Mouse (Mus musculus) liver, postnatal 0 days (tissue): Measurements from ENCODE around the gene Lyst. TPM values are rescaled to one million over a fixed set of nuclear protein-coding genes. Genes with fewer than 3 reads are reported as not detected.
A peak's percentile ranks its signal among the peaks of the same experiment; 100 is the strongest.

ENCODE experiments used
- ATAC-seq: fragments of 200-750 bp; cut with Nextera tagmentation; 2 replicates; pipeline ENCODE4 v1.8.0; 2017; ENCODE audit warnings: mild to moderate bottlenecking, moderate library complexity
- DNase-seq: peaks from one replicate; pipeline ENCODE4 v3.0.0-alpha.2; 2016
- H3K27ac ChIP-seq: fragments of 300-500 bp; sonication (generic); 2 replicates; pipeline ENCODE4 v1.5.1; 2014; ENCODE audit warnings: antibody characterized with exemption, moderate library complexity, mild to moderate bottlenecking, low read depth
- H3K27me3 ChIP-seq: fragments of 300-500 bp; sonication (generic); 2 replicates; pipeline ENCODE4 v1.6.1; 2014; ENCODE audit warnings: low read length, control low read depth, mixed read lengths; ENCODE audit not compliant: insufficient read depth
- H3K36me3 ChIP-seq: fragments of 300-500 bp; sonication (generic); replicated peaks from 2 replicates; pipeline ENCODE4 v1.6.1; 2014; ENCODE audit warnings: mild to moderate bottlenecking, control low read depth, low read length, moderate library complexity, mixed read lengths; ENCODE audit not compliant: insufficient read depth
- H3K4me1 ChIP-seq: fragments of 300-500 bp; sonication (generic); 2 replicates; pipeline ENCODE4 v1.6.1; 2014; ENCODE audit warnings: antibody characterized with exemption, mild to moderate bottlenecking, control low read depth; ENCODE audit not compliant: insufficient read depth
- H3K4me2 ChIP-seq: fragments of 300-500 bp; sonication (generic); 2 replicates; pipeline ENCODE4 v1.6.1; 2014; ENCODE audit warnings: low read depth, mild to moderate bottlenecking, low read length, moderate library complexity, mixed read lengths
- H3K4me3 ChIP-seq: fragments of 300-500 bp; sonication (generic); 2 replicates; pipeline ENCODE4 v1.5.1; 2014; ENCODE audit warnings: low read depth, low read length
- H3K9ac ChIP-seq: fragments of 300-500 bp; sonication (generic); replicated peaks from 2 replicates; pipeline ENCODE4 v1.6.1; 2014; ENCODE audit warnings: mild to moderate bottlenecking, moderate library complexity
- H3K9me3 ChIP-seq: fragments of 300-500 bp; sonication (generic); 2 replicates; pipeline ENCODE4 v1.6.1; 2016; ENCODE audit warnings: mild to moderate bottlenecking, control low read depth, low read length, mixed read lengths
- CTCF ChIP-seq: sonication (generic); IDR thresholded peaks from 2 replicates; pipeline ENCODE4 v1.5.1; 2016; ENCODE audit warnings: antibody characterized with exemption, low read depth
- EP300 ChIP-seq: IDR thresholded peaks from 2 replicates; pipeline ENCODE4 v1.6.1; 2016; ENCODE audit warnings: antibody characterized with exemption, low read depth, mild to moderate bottlenecking
- WGBS: fragments of 180-500 bp; shearing (Covaris S2); extraction: QIAGEN DNeasy Blood & Tissue Kit; methylation state at CpG from one replicate; pipeline ENCODE4 v1.1.7; 2014; ENCODE audit not compliant: insufficient replicate concordance; 5-methylcytosine and 5-hydroxymethylcytosine counted together
- polyA plus RNA-seq: library from polyadenylated mRNA; unstranded; fragments of >200 nt; fragmentation: Nextera tagmentation; extraction: Ambion mirVana; gene quantifications from 2 replicates; pipeline ENCODE4 v1.2.1, GENCODE M21; 2015

Gene Lyst
- polyA plus RNA-seq, 1 experiment from 2014 or later = 5.6 TPM

DNA sequence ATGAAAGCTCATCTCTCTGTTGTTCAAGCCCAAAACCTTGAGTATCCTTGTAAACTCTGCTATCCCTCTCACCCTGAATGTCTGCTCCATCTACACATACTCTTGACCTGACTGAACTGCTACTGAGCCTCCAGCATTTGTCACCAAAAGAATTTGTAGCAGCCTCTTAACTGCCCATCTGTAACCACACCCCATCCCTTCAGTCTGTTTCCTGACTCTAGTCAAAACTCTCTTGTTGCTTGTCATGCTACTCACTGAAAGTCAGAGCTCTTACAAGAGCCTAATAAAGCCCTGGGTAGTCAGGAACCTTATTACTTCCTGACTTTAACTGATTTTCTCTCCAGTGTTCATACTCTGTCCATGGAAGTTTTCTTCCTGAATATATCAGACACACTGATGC lies 133.6 kb downstream of the Lyst start:
- peaks cover 28% of the 10 kb centered on the region for H3K36me3 ChIP-seq
- H3K27ac ChIP-seq = no peak overlapping the region
- H3K9me3 ChIP-seq = no peaks in the 10 kb centered on the region
- no peak for TF ChIP-seq EP300
- no peak for DNase-seq
- no peak overlapping the region for H3K9ac ChIP-seq
- H3K4me1 ChIP-seq = no peaks in the 10 kb centered on the region
- H3K27me3 ChIP-seq = no peaks in the 10 kb centered on the region
- ATAC-seq = no peak
- no peak overlapping the region for H3K4me3 ChIP-seq
- no peak overlapping the region for H3K4me2 ChIP-seq

DNA sequence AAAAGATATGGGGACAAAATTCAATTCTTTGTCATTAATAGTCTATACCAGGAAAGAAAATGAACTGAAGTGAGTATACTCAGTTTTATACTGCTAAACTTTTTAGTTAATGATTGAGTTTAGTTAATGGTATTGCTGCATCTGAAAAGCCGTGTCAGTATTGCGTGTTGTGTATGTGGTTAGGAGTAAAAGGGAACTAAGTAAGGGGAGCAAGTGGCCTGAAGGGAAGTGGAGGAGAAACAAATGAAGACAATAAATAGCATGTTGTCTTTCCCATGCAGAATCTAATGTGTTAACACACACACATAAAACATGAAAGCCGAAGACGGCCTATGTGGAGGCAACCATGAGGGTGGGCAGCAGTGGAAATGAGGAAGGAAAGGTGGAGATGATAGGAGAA lies 149.0 kb downstream of the Lyst start:
- H3K27me3 ChIP-seq = no peaks in the 10 kb centered on the region
- peaks cover 39% of the 10 kb centered on the region for H3K36me3 ChIP-seq
- H3K4me3 ChIP-seq = no peak overlapping the region
- H3K4me1 ChIP-seq = no peaks in the 10 kb centered on the region
- no peak overlapping the region for H3K4me2 ChIP-seq
- 74% methylated on average over 4 of the region's 4 CpGs for WGBS
- no peak overlapping the region for H3K9ac ChIP-seq
- H3K27ac ChIP-seq = no peak overlapping the region
- ATAC-seq (no peak), DNase-seq (no peak)
- no peak for TF ChIP-seq EP300
- no peak for TF ChIP-seq CTCF
- H3K9me3 ChIP-seq = no peaks in the 10 kb centered on the region

DNA sequence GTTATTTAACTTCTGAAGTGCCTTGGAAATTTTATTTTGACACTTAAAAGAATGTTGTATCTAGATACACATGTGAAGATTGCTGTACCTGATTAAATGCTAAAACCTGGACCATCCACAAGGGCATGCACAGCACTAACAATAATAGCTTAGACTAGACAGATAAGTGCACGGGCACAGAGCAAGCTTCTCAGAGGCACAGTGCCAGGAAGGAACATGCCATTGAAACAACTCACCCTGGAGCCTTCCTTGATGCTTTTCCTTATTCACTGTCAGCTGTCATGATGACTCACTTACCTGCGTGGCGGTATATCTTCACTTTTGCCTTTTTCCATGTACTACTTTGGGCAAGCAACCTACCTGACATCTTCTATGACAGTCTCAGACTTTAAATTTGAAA lies 155.7 kb downstream of the Lyst start:
- 77% methylated on average over 3 of the region's 3 CpGs for WGBS
- H3K9me3 ChIP-seq = no peaks in the 10 kb centered on the region
- H3K27ac ChIP-seq = no peak overlapping the region
- no peaks in the 10 kb centered on the region for H3K4me1 ChIP-seq
- no peak overlapping the region for H3K4me3 ChIP-seq
- no peak for ATAC-seq
- no peak overlapping the region for H3K4me2 ChIP-seq
- H3K27me3 ChIP-seq = no peaks in the 10 kb centered on the region
- H3K9ac ChIP-seq = no peak overlapping the region
- TF ChIP-seq CTCF (no peak), EP300 (no peak)
- peaks cover 54% of the 10 kb centered on the region for H3K36me3 ChIP-seq
- no peak for DNase-seq

DNA sequence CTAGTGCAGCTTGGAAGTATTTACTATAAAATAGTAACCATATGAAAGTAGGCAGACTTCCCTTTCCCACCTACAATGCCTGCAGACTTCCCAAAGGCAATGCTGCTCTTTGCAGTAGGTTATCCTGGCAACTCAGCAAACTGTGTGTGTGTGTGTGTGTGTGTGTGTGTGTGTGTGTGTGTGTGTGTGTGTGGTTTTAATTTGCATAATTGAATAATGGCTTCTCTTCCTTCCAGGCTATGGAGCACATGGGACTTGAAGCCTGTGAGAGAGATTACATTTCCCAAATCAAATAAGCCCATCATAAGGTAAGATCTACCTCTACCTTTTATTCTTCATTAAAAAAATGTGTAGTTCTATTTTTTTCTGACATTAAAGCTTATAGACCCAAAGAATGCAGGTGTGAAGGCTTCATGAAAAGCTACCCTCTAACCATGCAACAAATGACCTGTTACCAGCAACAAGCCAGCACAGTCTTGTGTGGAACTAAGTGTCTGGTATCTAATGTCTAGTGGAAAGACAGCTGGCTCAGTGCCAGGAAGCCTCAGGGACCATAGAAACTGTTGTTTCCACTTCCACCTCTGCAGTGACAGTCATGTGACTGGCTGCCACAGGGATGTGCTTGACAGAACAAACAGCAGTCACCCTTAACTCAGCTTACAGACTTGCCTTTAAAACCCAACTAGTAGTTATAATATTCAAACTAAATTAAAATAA lies 185.7 kb downstream of the Lyst start:
- H3K9me3 ChIP-seq = no peaks in the 10 kb centered on the region
- no peaks in the 10 kb centered on the region for H3K4me1 ChIP-seq
- H3K9ac ChIP-seq = no peak overlapping the region
- no peak overlapping the region for H3K27ac ChIP-seq
- no peak overlapping the region for H3K4me3 ChIP-seq
- no peak overlapping the region for H3K4me2 ChIP-seq
- TF ChIP-seq CTCF (no peak), EP300 (no peak)
- ATAC-seq (peak; percentile 31), DNase-seq (peak; percentile 47)
- no peaks in the 10 kb centered on the region for H3K27me3 ChIP-seq
- H3K36me3 ChIP-seq = peaks cover 30% of the 10 kb centered on the region

DNA sequence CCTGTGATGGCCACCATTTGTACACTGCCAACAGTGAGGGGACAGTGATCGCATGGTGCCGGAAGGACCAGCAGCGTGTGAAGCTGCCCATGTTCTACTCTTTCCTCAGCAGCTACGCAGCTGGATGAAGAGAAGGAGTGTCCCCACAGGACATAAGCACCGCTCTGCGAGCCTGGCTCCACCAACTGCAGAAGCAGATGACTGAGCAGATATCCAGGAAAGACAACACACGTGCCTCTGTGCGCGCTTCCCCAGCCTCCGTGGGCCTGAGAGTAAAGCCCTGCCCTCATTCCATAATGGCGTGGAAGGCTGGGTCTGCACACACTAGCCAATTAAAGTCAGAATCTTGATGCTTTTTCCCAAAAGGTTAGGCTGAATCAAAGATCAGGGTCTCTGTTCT lies 186.9 kb downstream of the Lyst start:
- no peak for TF ChIP-seq CTCF
- no peak for TF ChIP-seq EP300

DNA sequence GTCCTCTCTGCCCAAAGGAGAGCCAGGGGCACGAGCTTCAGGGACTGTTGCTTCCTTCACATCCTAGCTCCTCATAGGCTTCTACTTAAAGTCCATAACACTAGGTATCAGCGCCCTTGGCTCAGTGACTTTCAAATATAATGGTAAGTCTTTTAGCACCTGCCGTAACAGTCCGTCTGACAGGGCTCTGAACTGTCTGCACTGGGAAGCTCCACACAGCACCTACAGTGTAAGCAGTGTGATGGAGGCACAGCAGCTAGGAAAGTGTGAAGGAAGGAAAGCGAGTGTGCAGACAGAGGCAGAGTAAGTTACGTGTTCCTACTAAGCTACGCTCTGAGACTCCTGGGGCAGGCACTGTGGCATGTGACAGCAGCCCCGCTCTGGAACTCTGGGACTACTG lies 187.5 kb downstream of the Lyst start:
- H3K36me3 ChIP-seq = peaks cover 30% of the 10 kb centered on the region
- no peak overlapping the region for H3K9ac ChIP-seq
- ATAC-seq = no peak
- no peak overlapping the region for H3K27ac ChIP-seq
- TF ChIP-seq CTCF (no peak), EP300 (no peak)
- H3K4me3 ChIP-seq = no peak overlapping the region
- no peaks in the 10 kb centered on the region for H3K9me3 ChIP-seq
- 82% methylated on average over 8 of the region's 8 CpGs for WGBS
- H3K4me2 ChIP-seq = no peak overlapping the region
- no peak for DNase-seq
- H3K27me3 ChIP-seq = peaks cover under 1% of the 10 kb centered on the region; the same call in 1 of the 2 replicates
- H3K4me1 ChIP-seq = no peaks in the 10 kb centered on the region

More for the DNA sequence above, 186.9 kb downstream of the Lyst start:
- Histone ChIP-seq H3K27ac (no peak overlapping the region), H3K27me3 (no peaks in the 10 kb centered on the region), H3K36me3 (peaks cover 30% of the 10 kb centered on the region), H3K9me3 (no peaks in the 10 kb centered on the region), H3K4me2 (no peak overlapping the region), H3K4me1 (no peaks in the 10 kb centered on the region), H3K9ac (no peak overlapping the region), H3K4me3 (no peak overlapping the region)
- 84% methylated on average over 11 of the region's 11 CpGs for WGBS
- ATAC-seq (no peak), DNase-seq (no peak)
